ENCODE assay signal across 8 mouse cellular contexts in the genomic region with DNA sequence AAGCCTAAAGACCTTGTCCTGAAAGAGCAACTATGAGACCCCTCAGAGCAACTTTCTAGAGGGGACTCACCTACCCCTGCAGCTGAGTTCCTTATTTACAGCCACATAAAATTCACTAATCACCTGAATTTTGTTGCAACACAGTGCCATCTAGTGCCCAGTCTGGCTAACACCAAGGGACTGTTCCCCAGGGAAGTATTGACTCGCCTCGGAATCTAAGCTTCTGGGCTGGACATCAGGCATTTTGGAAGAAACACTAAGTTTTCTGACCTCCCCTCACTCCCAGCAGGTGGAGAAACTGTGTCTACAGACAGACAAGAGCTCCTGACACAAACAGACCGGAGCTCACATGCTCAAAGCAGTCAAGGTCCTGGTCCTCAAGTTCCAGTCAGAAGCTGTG.
DNase-seq lines count a peak whose midpoint lies in the region; TF ChIP-seq lines count a peak whose summit lies in the region.

No protein-coding gene starts in this region.

- TF ChIP-seq POLR2A in cortical plate, adult 2 months (IDR thresholded peaks at IDR 0.05; ENCODE audit: extremely low read depth, insufficient read depth, low read length), result no peak

- peak; percentile 72 for TF ChIP-seq CTCF in cortical plate, adult 2 months (IDR thresholded peaks at IDR 0.05; ENCODE audit: extremely low read depth, insufficient read depth, low read length)

- no peak overlapping the region for H3K4me3 ChIP-seq in cortical plate, adult 2 months (ENCODE audit: insufficient read depth, low read length)

- DNase-seq in CD4-positive, CD25-positive, alpha-beta regulatory T cell, adult 2 months (ENCODE audit: low read depth, low spot score), result peak; percentile 85
- DNase-seq in adipocyte (ENCODE audit: low spot score), result peak; percentile 76
- DNase-seq in gastrocnemius, postnatal 36 days, result peak; percentile 22 to 23
- DNase-seq in kidney, postnatal 36 days, result peak; percentile 51 to 73
- DNase-seq in lung, postnatal 14 days, result peak; percentile 78
- DNase-seq in right cerebral cortex, postnatal 10 days (ENCODE audit: low spot score in 2 of 2), result peak; percentile 79 to 82
- peak; percentile 54 to 68 for DNase-seq in urinary bladder, postnatal 4 days (ENCODE audit: low spot score in 2 of 2)

- H3K4me1 ChIP-seq in cortical plate, adult 2 months (ENCODE audit: control insufficient read depth, insufficient read depth, low read length), result no peaks in the 10 kb centered on the region

- intact Hi-C loops in gastrocnemius, postnatal 36 days (cut with DNase I), result loop anchor here (10.0 kb wide), 3 partner anchors 207 to 1047 kb away; a partner anchor contains a TSS

- H3K27ac ChIP-seq in cortical plate, adult 2 months (ENCODE audit: insufficient read depth, low read length), result no peak overlapping the region

Comparison
In these comparisons a context has a peak if more than half of its experiments do, and no peak if none do; other contexts are left out.
1. DNase-seq: peak in every context shown above with its lines; median percentile 85 in CD4-positive, CD25-positive, alpha-beta regulatory T cell, adult 2 months; 80 in right cerebral cortex, postnatal 10 days; 78 in lung, postnatal 14 days; 76 in adipocyte; 62 in kidney, postnatal 36 days; 61 in urinary bladder, postnatal 4 days; 22 in gastrocnemius, postnatal 36 days.